Mouse (Mus musculus): ENCODE measurements at regions not wholly inside any gene's neighbourhood (a gene's known extent, or its start where the extent isn't known, plus 50 kb on each side); places are given as distances from the start of the nearest gene placed in this dataset.
"Not testable (repeated sequence)": the region's sequence is repeated elsewhere in the genome, so short reads cannot be mapped to it uniquely, and the experiment has no call there.

- 6% methylated on average over 1 of the region's 1 CpGs for WGBS
- no peaks in the 10 kb centered on the region for H3K9me3 ChIP-seq (ENCODE audit: control insufficient read depth, low read length)
- peak; percentile 45 for ATAC-seq (ENCODE audit: low read depth)
- H3K27ac ChIP-seq (ENCODE audit: low read length) = no peak overlapping the region
- no peaks in the 10 kb centered on the region for H3K36me3 ChIP-seq (ENCODE audit: control insufficient read depth, insufficient read depth, low read length)
- H3K9ac ChIP-seq (ENCODE audit: low read length) = no peak overlapping the region
- H3K4me2 ChIP-seq (ENCODE audit: low read depth, low read length) = no peak overlapping the region
- H3K27me3 ChIP-seq (ENCODE audit: control insufficient read depth, insufficient read depth, low read depth, low read length) = no peaks in the 10 kb centered on the region
- H3K4me3 ChIP-seq (ENCODE audit: low read length) = no peak overlapping the region
- no peaks in the 10 kb centered on the region for H3K4me1 ChIP-seq (replicated peaks; ENCODE audit: control insufficient read depth, insufficient read depth, low read length)
These were observed 98.0 kb upstream of the Emcn start for GRCm38 (mm10) chr3:137242877-137243276.

- no peak overlapping the region for H3K4me2 ChIP-seq (ENCODE audit: low read depth, low read length)
- H3K27me3 ChIP-seq (ENCODE audit: control insufficient read depth, insufficient read depth, low read depth, low read length) = no peaks in the 10 kb centered on the region
- ATAC-seq (ENCODE audit: low read depth) = no peak
- no peaks in the 10 kb centered on the region for H3K36me3 ChIP-seq (ENCODE audit: control insufficient read depth, insufficient read depth, low read length)
- no peaks in the 10 kb centered on the region for H3K4me1 ChIP-seq (replicated peaks; ENCODE audit: control insufficient read depth, insufficient read depth, low read length)
- H3K4me3 ChIP-seq (ENCODE audit: low read length) = no peak overlapping the region
- H3K9me3 ChIP-seq (ENCODE audit: control insufficient read depth, low read length) = no peaks in the 10 kb centered on the region
- H3K27ac ChIP-seq (ENCODE audit: low read length) = no peak overlapping the region
- 92% methylated on average over 4 of the region's 4 CpGs for WGBS
- no peak overlapping the region for H3K9ac ChIP-seq (ENCODE audit: low read length)
These were observed 77.0 kb upstream of the Emcn start for GRCm38 (mm10) chr3:137263907-137264306.

- ATAC-seq (ENCODE audit: low read depth) = no peak
- whole genome bisulfite sequencing = 73% methylated on average over 1 of the region's 1 CpGs
- no peak overlapping the region for H3K4me2 ChIP-seq (ENCODE audit: low read depth, low read length)
- H3K4me3 ChIP-seq (ENCODE audit: low read length) = no peak overlapping the region
- H3K27ac ChIP-seq (ENCODE audit: low read length) = no peak overlapping the region
- no peaks in the 10 kb centered on the region for H3K9me3 ChIP-seq (ENCODE audit: control insufficient read depth, low read length)
- H3K36me3 ChIP-seq (ENCODE audit: control insufficient read depth, insufficient read depth, low read length) = no peaks in the 10 kb centered on the region
- no peak overlapping the region for H3K9ac ChIP-seq (ENCODE audit: low read length)
- H3K27me3 ChIP-seq (ENCODE audit: control insufficient read depth, insufficient read depth, low read depth, low read length) = no peaks in the 10 kb centered on the region
- 0 out of 2 replicates have a peak, but pooled peaks cover 2% of the 10 kb centered on the region for H3K4me1 ChIP-seq (replicated peaks; ENCODE audit: control insufficient read depth, insufficient read depth, low read length)
These were observed 73.1 kb upstream of the Emcn start for GRCm38 (mm10) chr3:137267752-137268151.

- Histone ChIP-seq H3K27me3 (ENCODE audit: control insufficient read depth, insufficient read depth, low read depth, low read length) (no peaks in the 10 kb centered on the region), H3K9ac (ENCODE audit: low read length) (no peak overlapping the region), H3K4me3 (ENCODE audit: low read length) (no peak overlapping the region), H3K9me3 (ENCODE audit: control insufficient read depth, low read length) (no peaks in the 10 kb centered on the region), H3K4me1 (replicated peaks; ENCODE audit: control insufficient read depth, insufficient read depth, low read length) (no peaks in the 10 kb centered on the region), H3K4me2 (ENCODE audit: low read depth, low read length) (0 out of 2 replicates have a peak overlapping the region, but pooled peaks have one; percentile 1), H3K27ac (ENCODE audit: low read length) (no peak overlapping the region), H3K36me3 (ENCODE audit: control insufficient read depth, insufficient read depth, low read length) (no peaks in the 10 kb centered on the region)
- peak; percentile 80 for ATAC-seq (ENCODE audit: low read depth)
- WGBS = 55% methylated on average over 8 of the region's 8 CpGs
These were observed 65.4 kb upstream of the Emcn start for GRCm38 (mm10) chr3:137275444-137275843.

- Histone ChIP-seq H3K36me3 (ENCODE audit: control insufficient read depth, insufficient read depth, low read length) (no peaks in the 10 kb centered on the region), H3K9me3 (ENCODE audit: control insufficient read depth, low read length) (no peaks in the 10 kb centered on the region; the same call in 1 of the 2 replicates), H3K27ac (ENCODE audit: low read length) (no peak overlapping the region), H3K4me1 (replicated peaks; ENCODE audit: control insufficient read depth, insufficient read depth, low read length) (no peaks in the 10 kb centered on the region), H3K27me3 (ENCODE audit: control insufficient read depth, insufficient read depth, low read depth, low read length) (no peaks in the 10 kb centered on the region), H3K9ac (ENCODE audit: low read length) (no peak overlapping the region), H3K4me2 (ENCODE audit: low read depth, low read length) (no peak overlapping the region), H3K4me3 (ENCODE audit: low read length) (no peak overlapping the region)
- 67% methylated on average over 1 of the region's 1 CpGs for WGBS
- no peak for ATAC-seq (ENCODE audit: low read depth)
These were observed 61.6 kb upstream of the Emcn start for GRCm38 (mm10) chr3:137279284-137279683.

GRCm38 (mm10) chr3:137281052-137281451 is 59.8 kb upstream of the Emcn start:
- no peaks in the 10 kb centered on the region for H3K4me1 ChIP-seq (replicated peaks; ENCODE audit: control insufficient read depth, insufficient read depth, low read length)
- ATAC-seq (ENCODE audit: low read depth) = no peak
- 78% methylated on average over 7 of the region's 7 CpGs for WGBS

GRCm38 (mm10) chr3:137287558-137287957 is 53.3 kb upstream of the Emcn start:
- not testable (repeated sequence) for H3K4me1 ChIP-seq (replicated peaks; ENCODE audit: control insufficient read depth, insufficient read depth, low read length); H3K27ac ChIP-seq (ENCODE audit: low read length); H3K36me3 ChIP-seq (ENCODE audit: control insufficient read depth, insufficient read depth, low read length); H3K9ac ChIP-seq (ENCODE audit: low read length); H3K4me2 ChIP-seq (ENCODE audit: low read depth, low read length); ATAC-seq (ENCODE audit: low read depth); H3K4me3 ChIP-seq (ENCODE audit: low read length); H3K27me3 ChIP-seq (ENCODE audit: control insufficient read depth, insufficient read depth, low read depth, low read length); H3K9me3 ChIP-seq (ENCODE audit: control insufficient read depth, low read length)
- 87% methylated on average over 11 of the region's 11 CpGs for WGBS

More at GRCm38 (mm10) chr3:137281052-137281451, 59.8 kb upstream of the Emcn start:
- no peak overlapping the region for H3K4me2 ChIP-seq (ENCODE audit: low read depth, low read length)
- no peaks in the 10 kb centered on the region; the same call in 1 of the 2 replicates for H3K9me3 ChIP-seq (ENCODE audit: control insufficient read depth, low read length)
- no peaks in the 10 kb centered on the region for H3K27me3 ChIP-seq (ENCODE audit: control insufficient read depth, insufficient read depth, low read depth, low read length)
- no peak overlapping the region for H3K27ac ChIP-seq (ENCODE audit: low read length)
- H3K36me3 ChIP-seq (ENCODE audit: control insufficient read depth, insufficient read depth, low read length) = no peaks in the 10 kb centered on the region
- H3K4me3 ChIP-seq (ENCODE audit: low read length) = no peak overlapping the region
- H3K9ac ChIP-seq (ENCODE audit: low read length) = no peak overlapping the region

- Histone ChIP-seq H3K4me3 (ENCODE audit: low read length) (no peak overlapping the region), H3K9me3 (ENCODE audit: control insufficient read depth, low read length) (no peaks in the 10 kb centered on the region), H3K36me3 (ENCODE audit: control insufficient read depth, insufficient read depth, low read length) (no peaks in the 10 kb centered on the region), H3K27me3 (ENCODE audit: control insufficient read depth, insufficient read depth, low read depth, low read length) (no peaks in the 10 kb centered on the region), H3K4me2 (ENCODE audit: low read depth, low read length) (no peak overlapping the region), H3K27ac (ENCODE audit: low read length) (no peak overlapping the region), H3K4me1 (replicated peaks; ENCODE audit: control insufficient read depth, insufficient read depth, low read length) (no peaks in the 10 kb centered on the region), H3K9ac (ENCODE audit: low read length) (no peak overlapping the region)
- no peak for ATAC-seq (ENCODE audit: low read depth)
- WGBS = 86% methylated on average over 7 of the region's 7 CpGs
These were observed 52.4 kb upstream of the Emcn start for GRCm38 (mm10) chr3:137288301-137288942.

GRCm38 (mm10) chr3:137288943-137289682 is 51.8 kb upstream of the Emcn start:
- Histone ChIP-seq H3K4me2 (ENCODE audit: low read depth, low read length) (no peak overlapping the region), H3K9ac (ENCODE audit: low read length) (no peak overlapping the region), H3K27me3 (ENCODE audit: control insufficient read depth, insufficient read depth, low read depth, low read length) (no peaks in the 10 kb centered on the region), H3K4me3 (ENCODE audit: low read length) (no peak overlapping the region), H3K9me3 (ENCODE audit: control insufficient read depth, low read length) (no peaks in the 10 kb centered on the region), H3K27ac (ENCODE audit: low read length) (no peak overlapping the region), H3K4me1 (replicated peaks; ENCODE audit: control insufficient read depth, insufficient read depth, low read length) (no peaks in the 10 kb centered on the region), H3K36me3 (ENCODE audit: control insufficient read depth, insufficient read depth, low read length) (no peaks in the 10 kb centered on the region)
- ATAC-seq (ENCODE audit: low read depth) = no peak
- WGBS = 68% methylated on average over 2 of the region's 2 CpGs

All from lung, embryonic 16.5 days (tissue).